Comparison of ENCODE assay signal across 11 mouse cellular contexts in genomic region chr14:121876190-121876589, GRCm38 (mm10). TPM values are rescaled to one million over a fixed set of nuclear protein-coding genes. Genes with fewer than 3 reads are reported as not detected.
"Had no signal": no experiment of that assay in that cellular context is flagged by ENCODE, and none has a peak within 500 bp of the region (broad histone marks: within the 10 kb centered on the region; RNA-seq: fewer than 3 reads in every experiment).

No protein-coding gene starts in this region.

RNA-seq across cellular contexts. Expression of gene Gpr18, which starts 39.4 kb away (rescaled TPM):
- total RNA-seq: forebrain, postnatal 0 days; gastrocnemius, adult 18-20 months; gastrocnemius, adult 2 months; gastrocnemius, adult 8-10 months; gastrocnemius, postnatal 10 days; gastrocnemius, postnatal 14 days; gastrocnemius, postnatal 25 days; gastrocnemius, postnatal 36 days; gastrocnemius, postnatal 4 days had no signal
- polyA plus RNA-seq: erythroblast, embryonic 14.5 days; forebrain, embryonic 14.5 days; forebrain, postnatal 0 days had no signal
